Comparison of ENCODE assay signal across 23 mouse cellular contexts in genomic region chr4:155554880-155555279, GRCm38 (mm10). TPM values are rescaled to one million over a fixed set of nuclear protein-coding genes. Genes with fewer than 3 reads are reported as not detected.
A peak's percentile ranks its signal among the peaks of the same experiment; 100 is the strongest.
DNase-seq lines count a peak whose midpoint lies in the region; ATAC-seq and TF ChIP-seq lines count a peak whose summit lies in the region.
"Had no signal": no experiment of that assay in that cellular context is flagged by ENCODE, and none has a peak within 500 bp of the region (broad histone marks: within the 10 kb centered on the region; RNA-seq: fewer than 3 reads in every experiment).

No protein-coding gene starts in this region.

- no peaks in the 10 kb centered on the region for H3K27me3 ChIP-seq in liver, adult 2 months (ENCODE audit: control insufficient read depth, insufficient read depth, low read length)
- H3K27me3 ChIP-seq in liver, embryonic 13.5 days, result no peaks in the 10 kb centered on the region
- no peaks in the 10 kb centered on the region for H3K27me3 ChIP-seq in stomach, embryonic 15.5 days (replicated peaks)
- H3K27me3 ChIP-seq: neural tube, embryonic 13.5 days had no signal

- peaks cover 33% of the 10 kb centered on the region for H3K36me3 ChIP-seq in liver, adult 2 months (ENCODE audit: control insufficient read depth, insufficient read depth, low read length)
- peaks cover 95% of the 10 kb centered on the region for H3K36me3 ChIP-seq in liver, embryonic 13.5 days
- peaks cover 63% of the 10 kb centered on the region for H3K36me3 ChIP-seq in stomach, embryonic 15.5 days

- H3K79me2 ChIP-seq in liver, adult 2 months (ENCODE audit: control insufficient read depth, insufficient read depth, low read length), result no peaks in the 10 kb centered on the region

- ATAC-seq in liver, embryonic 13.5 days (ENCODE audit: low read depth), result peak; percentile 47; the same call in 1 of the 2 replicates
- 0 out of 2 replicates have a peak, but pooled peaks have one; percentile 24 for ATAC-seq in stomach, embryonic 15.5 days (ENCODE audit: insufficient read depth, low FRiP score, low read depth)
- ATAC-seq in cerebellum, adult (ENCODE audit: insufficient number of reproducible peaks, low FRiP score, low TSS enrichment), result no peak
- ATAC-seq: activated CD4-positive, CD25-positive, alpha-beta regulatory T cell, adult 4 months; forebrain, postnatal 0 days had no signal

- no peak overlapping the region for H3K9ac ChIP-seq in liver, adult 2 months (ENCODE audit: low read depth, low read length)
- no peak overlapping the region for H3K9ac ChIP-seq in liver, embryonic 13.5 days
- H3K9ac ChIP-seq in stomach, embryonic 15.5 days, result no peak overlapping the region
- H3K9ac ChIP-seq: forebrain, postnatal 0 days; neural tube, embryonic 13.5 days had no signal

- TF ChIP-seq CTCF in liver, adult 2 months (IDR thresholded peaks at IDR 0.05; ENCODE audit: low read depth, low read length), result no peak

- no peak overlapping the region for H3K4me3 ChIP-seq in liver, adult 2 months (ENCODE audit: insufficient read depth, low read depth, low read length)
- H3K4me3 ChIP-seq in liver, embryonic 13.5 days (replicated peaks), result no peak overlapping the region
- H3K4me3 ChIP-seq in stomach, embryonic 15.5 days (replicated peaks), result no peak overlapping the region
- H3K4me3 ChIP-seq: forebrain, embryonic 10.5 days; heart, embryonic 10.5 days; left cerebral cortex, adult 2 months; neural tube, embryonic 13.5 days had no signal

- no peaks in the 10 kb centered on the region for H3K9me3 ChIP-seq in liver, embryonic 13.5 days (replicated peaks)
- no peaks in the 10 kb centered on the region for H3K9me3 ChIP-seq in stomach, embryonic 15.5 days
- H3K9me3 ChIP-seq: forebrain, embryonic 10.5 days; heart, embryonic 10.5 days; neural tube, embryonic 13.5 days had no signal

- WGBS in liver, adult 2 months, result 19% methylated on average over 4 of the region's 4 CpGs
- WGBS in liver, embryonic 13.5 days (ENCODE audit: insufficient replicate concordance), result 31% methylated on average over 4 of the region's 4 CpGs
- WGBS in stomach, embryonic 15.5 days, result 66% methylated on average over 4 of the region's 4 CpGs

- H3K4me2 ChIP-seq in liver, embryonic 13.5 days, result no peak overlapping the region
- no peak overlapping the region for H3K4me2 ChIP-seq in stomach, embryonic 15.5 days
- H3K4me2 ChIP-seq: neural tube, embryonic 13.5 days had no signal

- DNase-seq in liver, adult 2 months (ENCODE audit: extremely low read depth, low read depth, low spot score), result peak; percentile 64
- DNase-seq in liver, result no peak
- DNase-seq in MN1 (ENCODE audit: low spot score), result peak; percentile 69
- DNase-seq in liver, embryonic 13.5 days, result no peak
- DNase-seq in embryo, embryonic 10.5 days (ENCODE audit: low spot score), result no peak
- DNase-seq: adrenal gland, postnatal 25 days; cerebellum, adult 8-10 months; forebrain, postnatal 0 days; gastrocnemius, postnatal 36 days; heart, postnatal 10 days; kidney, adult 8-10 months; kidney, postnatal 14 days; lung, adult 2 months; midbrain, embryonic 14.5 days; spleen, adult 18-20 months had no signal

- H3K27ac ChIP-seq in liver, adult 2 months (replicated peaks; ENCODE audit: insufficient read depth, low read depth, low read length), result peak overlapping the region; percentile 5; the same call in 1 of the 2 replicates
- no peak overlapping the region for H3K27ac ChIP-seq in liver, embryonic 13.5 days
- no peak overlapping the region for H3K27ac ChIP-seq in stomach, embryonic 15.5 days
- H3K27ac ChIP-seq: forebrain, embryonic 10.5 days; heart, embryonic 10.5 days; macrophage; neural tube, embryonic 13.5 days had no signal

- TF ChIP-seq POLR2A in liver, adult 2 months (IDR thresholded peaks at IDR 0.05; ENCODE audit: extremely low read depth, insufficient read depth, low read length), result no peak

- H3K4me1 ChIP-seq in liver, adult 2 months (ENCODE audit: control insufficient read depth, insufficient read depth, low read length), result peaks cover 8% of the 10 kb centered on the region
- peaks cover 25% of the 10 kb centered on the region for H3K4me1 ChIP-seq in liver, embryonic 13.5 days (replicated peaks)
- H3K4me1 ChIP-seq in stomach, embryonic 15.5 days, result no peaks in the 10 kb centered on the region; the same call in 1 of the 2 replicates
- H3K4me1 ChIP-seq: forebrain, embryonic 10.5 days; neural tube, embryonic 13.5 days had no signal

RNA-seq across cellular contexts. Expression of gene Nadk, which starts 7.3 kb away (rescaled TPM):
- 163 and 201 TPM in 2 replicates for total RNA-seq in liver, adult 2 months (2014; rRNA removed)
- polyA plus RNA-seq in liver, adult 2 months (2012; rRNA removed), result 196 and 218 TPM in 2 replicates
- polyA plus RNA-seq in liver, embryonic 13.5 days (2015; fragmentation: Nextera tagmentation; extraction: Ambion mirVana), result 60.4 and 68.0 TPM in 2 replicates
- polyA plus RNA-seq in stomach, embryonic 15.5 days (2015; fragmentation: Nextera tagmentation; extraction: Ambion mirVana), result 79.7 and 83.2 TPM in 2 replicates

RNA-seq across cellular contexts. Expression of gene Slc35e2, which starts 46.3 kb away (rescaled TPM):
- 63.5 and 65.6 TPM in 2 replicates for total RNA-seq in liver, adult 2 months (2014; rRNA removed)
- 18.5 and 19.8 TPM in 2 replicates for polyA plus RNA-seq in liver, adult 2 months (2012; rRNA removed)
- polyA plus RNA-seq in liver, embryonic 13.5 days (2015; fragmentation: Nextera tagmentation; extraction: Ambion mirVana), result 4.4 and 5.9 TPM in 2 replicates
- polyA plus RNA-seq in stomach, embryonic 15.5 days (2015; fragmentation: Nextera tagmentation; extraction: Ambion mirVana), result 6.9 and 7.9 TPM in 2 replicates

Comparison
In these comparisons a context has a peak if more than half of its experiments do, and no peak if none do; other contexts are left out.
1. DNase-seq: peak in liver, adult 2 months (single experiment) and MN1 (single experiment); none in liver (single experiment), liver, embryonic 13.5 days (single experiment) and embryo, embryonic 10.5 days (single experiment).